Mouse (Mus musculus) adrenal gland, adult 2 months (tissue): ENCODE measurements around the gene Akap13. TPM values are rescaled to one million over a fixed set of nuclear protein-coding genes. Genes with fewer than 3 reads are reported as not detected.
"Not testable (repeated sequence)": the region's sequence is repeated elsewhere in the genome, so short reads cannot be mapped to it uniquely, and the experiment has no call there.

ENCODE experiments used
- DNase-seq: peaks from one replicate; pipeline ENCODE4 v3.0.0; 2021
- polyA plus RNA-seq: library from polyadenylated mRNA; depleted of rRNA; stranded (reverse); fragments of >200 nt; gene quantifications from 2 replicates; pipeline ENCODE4 v1.2.3, GENCODE M21; 2012
- total RNA-seq, 2 experiments: library from RNA; stranded (reverse); gene quantifications; 2 replicates each; pipeline ENCODE4 v1.2.3; 2021

The Akap13 gene
- total and polyA plus RNA-seq, 3 experiments = 8.8 to 66.8 (median 51.3) TPM

- peak; percentile 72 for DNase-seq
Measured at GRCm38 (mm10) chr7:75596058-75596748, 140.9 kb downstream of the Akap13 start.

- no peak for DNase-seq
Measured at GRCm38 (mm10) chr7:75597840-75598239, 142.5 kb downstream of the Akap13 start.

- no peak for DNase-seq
Measured at GRCm38 (mm10) chr7:75600360-75601075, 145.2 kb downstream of the Akap13 start.

GRCm38 (mm10) chr7:75607248-75607647, 151.9 kb downstream of the Akap13 start:
- DNase-seq = no peak

GRCm38 (mm10) chr7:75608716-75609115, 153.4 kb downstream of the Akap13 start:
- no peak for DNase-seq

- peak; percentile 46 for DNase-seq
Measured at GRCm38 (mm10) chr7:75609456-75610262, 154.3 kb downstream of the Akap13 start.

- DNase-seq = peak; percentile 17
Measured at GRCm38 (mm10) chr7:75610391-75610790, 155.1 kb downstream of the Akap13 start.

- no peak for DNase-seq
Measured at GRCm38 (mm10) chr7:75611261-75611950, 156.1 kb downstream of the Akap13 start.

GRCm38 (mm10) chr7:75612000-75612682, 156.8 kb downstream of the Akap13 start:
- peak; percentile 73 for DNase-seq

GRCm38 (mm10) chr7:75612683-75613053, 157.3 kb downstream of the Akap13 start:
- DNase-seq = peak; percentile 33

- DNase-seq = peak; percentile 42
Measured at GRCm38 (mm10) chr7:75613240-75613639, 157.9 kb downstream of the Akap13 start.

GRCm38 (mm10) chr7:75614826-75615225, 159.5 kb downstream of the Akap13 start:
- no peak for DNase-seq

- not testable (repeated sequence) for DNase-seq
Measured at GRCm38 (mm10) chr7:75617246-75617645, 161.9 kb downstream of the Akap13 start.

GRCm38 (mm10) chr7:75618699-75619098, 163.4 kb downstream of the Akap13 start:
- peak; percentile 69 for DNase-seq

- DNase-seq = no peak
Measured at GRCm38 (mm10) chr7:75619875-75620274, 164.5 kb downstream of the Akap13 start.

GRCm38 (mm10) chr7:75620395-75620960, 165.1 kb downstream of the Akap13 start:
- peak; percentile 36 for DNase-seq

GRCm38 (mm10) chr7:75620976-75621375, 165.6 kb downstream of the Akap13 start:
- DNase-seq = no peak

- peak; percentile 29 for DNase-seq
Measured at GRCm38 (mm10) chr7:75627831-75628230, 172.5 kb downstream of the Akap13 start.

GRCm38 (mm10) chr7:75629669-75630068, 174.3 kb downstream of the Akap13 start:
- DNase-seq = no peak

- no peak for DNase-seq
Measured at GRCm38 (mm10) chr7:75632941-75633340, 177.6 kb downstream of the Akap13 start.

GRCm38 (mm10) chr7:75633393-75633792, 178.1 kb downstream of the Akap13 start:
- DNase-seq = no peak
